Mouse (Mus musculus): ENCODE measurements around the gene Gpc5.
"Not testable (repeated sequence)": the region's sequence is repeated elsewhere in the genome, so short reads cannot be mapped to it uniquely, and the experiment has no call there.

The Gpc5 gene

GRCm38 (mm10) chr14:115092081-115092480 lies at the start of gene Gpc5:
Gpc5 (plus strand) TSS chr14:115092215.
- DNase-seq (ENCODE audit: low read depth, low spot score) = peak; percentile 58

GRCm38 (mm10) chr14:115042660-115043059 lies 49.4 kb upstream of the Gpc5 start:
- DNase-seq (ENCODE audit: low read depth, low spot score) = no peak

- DNase-seq (ENCODE audit: low read depth, low spot score) = no peak
Measured at GRCm38 (mm10) chr14:115044016-115044415, 48.0 kb upstream of the Gpc5 start.

- DNase-seq (ENCODE audit: low read depth, low spot score) = no peak
Measured at GRCm38 (mm10) chr14:115045712-115046111, 46.3 kb upstream of the Gpc5 start.

GRCm38 (mm10) chr14:115047316-115047715 lies 44.7 kb upstream of the Gpc5 start:
- no peak for DNase-seq (ENCODE audit: low read depth, low spot score)

GRCm38 (mm10) chr14:115047990-115048862 lies 43.8 kb upstream of the Gpc5 start:
- no peak for DNase-seq (ENCODE audit: low read depth, low spot score)

- DNase-seq (ENCODE audit: low read depth, low spot score) = no peak
Measured at GRCm38 (mm10) chr14:115048863-115049566, 43.0 kb upstream of the Gpc5 start.

GRCm38 (mm10) chr14:115049831-115050230 lies 42.2 kb upstream of the Gpc5 start:
- no peak for DNase-seq (ENCODE audit: low read depth, low spot score)

GRCm38 (mm10) chr14:115051106-115051760 lies 40.8 kb upstream of the Gpc5 start:
- no peak for DNase-seq (ENCODE audit: low read depth, low spot score)

- no peak for DNase-seq (ENCODE audit: low read depth, low spot score)
Measured at GRCm38 (mm10) chr14:115052371-115052770, 39.6 kb upstream of the Gpc5 start.

- no peak for DNase-seq (ENCODE audit: low read depth, low spot score)
Measured at GRCm38 (mm10) chr14:115054252-115054651, 37.8 kb upstream of the Gpc5 start.

- DNase-seq (ENCODE audit: low read depth, low spot score) = no peak
Measured at GRCm38 (mm10) chr14:115057524-115057923, 34.5 kb upstream of the Gpc5 start.

GRCm38 (mm10) chr14:115066164-115066563 lies 25.9 kb upstream of the Gpc5 start:
- not testable (repeated sequence) for DNase-seq (ENCODE audit: low read depth, low spot score)

- peak; percentile 42 for DNase-seq (ENCODE audit: low read depth, low spot score)
Measured at GRCm38 (mm10) chr14:115070534-115070933, 21.5 kb upstream of the Gpc5 start.

GRCm38 (mm10) chr14:115077340-115077739 lies 14.7 kb upstream of the Gpc5 start:
- DNase-seq (ENCODE audit: low read depth, low spot score) = no peak

GRCm38 (mm10) chr14:115078064-115078463 lies 14.0 kb upstream of the Gpc5 start:
- DNase-seq (ENCODE audit: low read depth, low spot score) = no peak

- DNase-seq (ENCODE audit: low read depth, low spot score) = no peak
Measured at GRCm38 (mm10) chr14:115081728-115082502, 10.1 kb upstream of the Gpc5 start.

GRCm38 (mm10) chr14:115090516-115090915 lies 1.5 kb upstream of the Gpc5 start:
- no peak for DNase-seq (ENCODE audit: low read depth, low spot score)

- no peak for DNase-seq (ENCODE audit: low read depth, low spot score)
Measured at GRCm38 (mm10) chr14:115092510-115092909, 495 bp downstream of the Gpc5 start.

GRCm38 (mm10) chr14:115092952-115093351 lies 937 bp downstream of the Gpc5 start:
- DNase-seq (ENCODE audit: low read depth, low spot score) = no peak

GRCm38 (mm10) chr14:115100617-115101299 lies 8.7 kb downstream of the Gpc5 start:
- DNase-seq (ENCODE audit: low read depth, low spot score) = no peak

All from brain, embryonic 18.5 days (tissue).